Mouse (Mus musculus) fat pad, adult 2 months (tissue): ENCODE measurements around the gene AA986860.

Experiments used
- DNase-seq: peaks from one replicate; pipeline ENCODE4 v3.0.0-alpha.2; 2011; ENCODE audit warnings: low read depth, low spot score; ENCODE audit errors: extremely low read depth

The AA986860 gene

GRCm38 (mm10) chr1:130734452-130734851 lies 2.7 kb downstream of the AA986860 start:
- DNase-seq: peak; percentile 66

GRCm38 (mm10) chr1:130734852-130735251 lies 3.1 kb downstream of the AA986860 start:
- DNase-seq: no peak

DNA sequence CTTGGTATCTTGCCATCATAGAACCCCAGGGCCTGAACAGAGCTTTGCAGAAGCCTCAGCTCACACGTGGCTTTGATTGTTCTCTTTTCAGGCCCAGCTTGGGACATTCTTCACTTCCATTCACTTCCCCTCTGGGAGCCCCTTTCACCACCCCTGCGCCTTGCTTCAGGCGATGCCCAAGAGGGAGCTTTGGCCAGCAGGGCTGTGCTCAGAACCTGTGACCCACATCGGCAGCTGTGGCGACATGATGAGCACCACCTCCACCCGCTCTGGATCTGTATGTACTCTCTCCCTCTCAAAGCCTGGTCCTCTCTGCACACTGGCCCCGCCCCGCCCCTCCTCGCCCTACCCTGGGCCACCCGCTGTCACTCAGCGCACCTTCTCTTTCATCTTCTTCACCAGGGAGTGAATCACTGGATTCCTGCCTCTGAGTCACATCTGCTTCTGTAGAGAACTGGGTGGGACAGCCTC lies 5.7 kb downstream of the AA986860 start:
- DNase-seq: no peak

GRCm38 (mm10) chr1:130737916-130738315 lies 6.1 kb downstream of the AA986860 start:
- DNase-seq: no peak

GRCm38 (mm10) chr1:130738551-130739106 lies 6.9 kb downstream of the AA986860 start:
- no peak for DNase-seq

GRCm38 (mm10) chr1:130739636-130740035 lies 7.9 kb downstream of the AA986860 start:
- DNase-seq: no peak

GRCm38 (mm10) chr1:130740227-130740648 lies 8.5 kb downstream of the AA986860 start:
- DNase-seq: no peak

DNA sequence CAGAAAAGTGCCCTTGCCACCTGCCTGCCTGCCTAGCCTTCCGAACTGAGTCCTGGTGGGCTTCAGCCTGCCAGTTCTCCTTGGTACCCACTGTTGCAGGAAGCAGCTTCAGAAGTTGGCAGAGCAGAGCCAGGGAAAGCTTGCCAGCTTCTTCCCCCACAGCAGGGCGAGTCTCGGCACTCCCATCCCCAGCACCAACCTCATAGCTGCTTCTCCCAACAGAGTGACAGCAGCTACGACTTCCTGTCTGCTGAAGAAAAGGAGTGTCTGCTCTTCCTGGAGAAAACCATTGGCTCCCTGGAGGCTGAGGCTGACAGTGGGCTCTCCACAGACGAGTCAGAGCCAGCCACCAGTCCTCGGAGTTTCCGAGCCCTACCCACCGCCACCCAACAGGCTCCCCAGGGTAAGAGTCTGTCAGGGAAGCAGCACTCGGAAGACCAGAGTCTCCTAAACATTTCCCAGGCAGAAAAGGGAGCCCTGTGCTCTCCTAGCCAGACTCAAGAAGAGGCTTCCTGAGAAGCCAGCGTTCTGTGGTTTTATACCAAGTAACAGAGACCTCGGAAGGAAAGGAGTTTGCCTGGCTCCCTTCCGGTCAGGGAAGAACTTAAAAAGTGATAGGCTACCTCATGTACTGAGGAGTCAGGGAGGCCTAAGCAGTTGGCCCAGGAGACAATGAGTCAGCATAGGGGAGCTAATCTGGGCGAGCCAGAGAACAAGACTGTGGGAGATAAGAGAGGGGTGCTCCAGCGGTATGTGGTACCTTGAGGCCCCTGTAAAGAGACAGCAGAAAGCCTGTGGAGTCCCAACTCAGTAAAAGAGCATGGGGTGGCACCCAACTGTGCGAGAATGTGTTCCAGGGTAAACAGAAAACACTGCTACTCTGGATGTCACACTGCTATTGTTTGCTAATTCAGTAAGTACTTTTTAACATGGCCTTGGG lies 9.3 kb downstream of the AA986860 start:
- DNase-seq: no peak

DNA sequence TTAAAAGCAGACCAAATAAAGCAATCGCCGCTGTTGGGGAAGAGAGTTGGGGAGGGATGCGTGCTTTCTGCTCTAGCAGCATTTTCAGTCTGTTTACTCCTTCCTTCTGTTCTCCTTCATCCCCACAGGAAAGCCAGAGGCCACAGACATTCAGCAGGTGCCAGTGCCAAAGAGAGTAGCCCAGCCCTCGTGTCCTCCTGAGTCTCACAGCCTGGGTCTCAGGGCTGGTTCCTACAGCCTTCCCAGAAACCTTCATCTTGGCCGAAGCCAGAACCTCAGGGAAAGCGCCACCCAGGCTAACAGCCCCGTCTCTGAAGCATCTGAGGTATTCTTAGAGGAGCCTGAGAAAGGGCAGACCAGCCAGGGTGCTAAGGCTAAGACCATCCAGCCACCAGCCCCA lies 10.4 kb downstream of the AA986860 start:
- no peak for DNase-seq

DNA sequence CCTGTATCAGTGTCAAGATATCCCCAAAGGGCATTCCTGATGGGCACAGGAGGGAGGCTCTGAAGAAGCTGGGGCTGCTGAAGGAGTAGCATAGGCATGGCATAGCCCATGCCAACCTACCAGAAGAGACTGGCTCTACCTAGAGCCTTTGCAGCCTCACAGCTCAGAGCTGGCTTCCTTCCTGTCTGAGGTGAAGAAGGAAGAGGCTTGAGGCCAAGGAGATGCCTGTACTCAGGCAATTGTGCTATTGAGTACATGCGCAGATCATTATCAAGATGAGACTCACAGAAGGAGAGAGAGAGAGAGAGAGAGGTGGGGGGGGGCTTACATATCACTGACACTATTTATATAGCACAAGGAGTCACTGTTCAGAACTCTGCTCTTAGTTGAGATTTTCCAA lies 12.0 kb downstream of the AA986860 start:
- DNase-seq: no peak

GRCm38 (mm10) chr1:130744217-130744616 lies 12.4 kb downstream of the AA986860 start:
- DNase-seq: no peak

DNA sequence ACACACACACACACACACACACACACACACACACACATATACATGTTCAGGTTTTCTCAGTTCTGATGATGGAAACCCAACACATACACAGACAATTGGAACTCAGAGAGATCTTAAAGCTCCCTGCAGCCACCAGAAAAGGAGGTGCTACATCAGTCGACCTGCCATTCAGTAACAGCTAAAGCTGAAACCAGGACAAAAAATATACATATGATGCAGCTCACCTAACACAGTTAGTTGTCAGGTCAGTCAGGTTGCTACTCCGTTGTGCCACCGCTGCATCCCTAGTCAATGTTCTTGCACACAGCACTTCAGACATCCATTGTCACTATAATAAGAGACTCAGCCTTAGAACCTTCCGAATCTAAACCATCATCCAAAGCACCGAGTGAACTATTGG lies 13.2 kb downstream of the AA986860 start:
- no peak for DNase-seq

GRCm38 (mm10) chr1:130745591-130745990 lies 13.8 kb downstream of the AA986860 start:
- no peak for DNase-seq

- DNase-seq: no peak
Measured at GRCm38 (mm10) chr1:130746819-130747218, 15.0 kb downstream of the AA986860 start.

DNA sequence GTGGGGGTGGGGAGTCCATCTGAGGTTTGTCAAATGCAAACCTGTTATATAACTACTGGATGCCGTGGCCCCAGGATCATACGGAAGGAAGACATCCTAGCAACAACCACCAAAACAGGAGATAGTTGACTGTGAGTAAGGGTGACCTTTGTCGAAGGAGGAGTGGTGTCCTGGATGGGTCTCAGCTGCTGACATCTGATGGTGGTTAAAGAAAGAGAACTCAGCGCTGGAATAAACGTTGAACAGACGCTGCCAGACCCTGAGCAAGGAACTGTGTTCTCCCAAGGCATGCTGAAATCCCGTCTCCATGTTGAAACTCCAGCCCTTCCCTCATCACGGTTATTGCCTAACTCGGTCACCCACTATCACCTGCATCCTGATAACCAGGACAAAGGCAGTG lies 27.9 kb downstream of the AA986860 start:
- no peak for DNase-seq

GRCm38 (mm10) chr1:130761597-130761996 lies 29.8 kb downstream of the AA986860 start:
- no peak for DNase-seq

DNA sequence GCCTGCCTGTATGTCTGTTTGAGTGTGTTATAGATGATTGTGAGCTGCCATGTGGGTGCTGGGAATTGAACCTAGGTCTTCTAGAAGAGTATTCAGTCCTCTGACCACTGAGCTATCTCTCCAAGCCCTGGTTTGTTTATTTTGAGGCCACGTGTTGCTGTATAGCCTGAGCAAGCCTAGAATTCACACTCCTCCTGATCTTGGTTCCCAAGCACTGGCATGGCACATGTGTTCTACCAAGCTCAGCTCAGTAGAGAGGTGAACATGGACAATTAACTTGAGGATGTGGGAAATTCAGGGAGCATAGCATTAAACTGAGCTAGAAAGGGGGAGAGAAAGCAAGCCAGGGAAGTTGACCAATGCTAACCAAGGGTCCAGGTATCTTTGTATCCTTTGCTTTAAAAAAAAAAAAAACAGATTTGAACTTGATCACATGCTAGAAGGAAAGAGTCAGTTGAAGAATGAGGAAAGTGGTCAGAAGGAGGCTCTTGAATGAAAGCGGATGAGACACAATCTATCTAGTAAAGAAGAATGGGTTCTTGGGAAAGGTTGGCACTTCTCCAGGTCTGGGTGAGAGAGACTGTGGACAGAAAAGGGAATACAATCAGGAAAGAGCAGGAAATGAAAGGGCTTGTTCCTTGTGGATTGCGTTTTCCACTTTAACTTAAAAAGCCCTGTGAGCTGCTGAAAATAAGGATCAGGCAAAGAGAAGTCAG lies 30.4 kb downstream of the AA986860 start:
- no peak for DNase-seq

DNA sequence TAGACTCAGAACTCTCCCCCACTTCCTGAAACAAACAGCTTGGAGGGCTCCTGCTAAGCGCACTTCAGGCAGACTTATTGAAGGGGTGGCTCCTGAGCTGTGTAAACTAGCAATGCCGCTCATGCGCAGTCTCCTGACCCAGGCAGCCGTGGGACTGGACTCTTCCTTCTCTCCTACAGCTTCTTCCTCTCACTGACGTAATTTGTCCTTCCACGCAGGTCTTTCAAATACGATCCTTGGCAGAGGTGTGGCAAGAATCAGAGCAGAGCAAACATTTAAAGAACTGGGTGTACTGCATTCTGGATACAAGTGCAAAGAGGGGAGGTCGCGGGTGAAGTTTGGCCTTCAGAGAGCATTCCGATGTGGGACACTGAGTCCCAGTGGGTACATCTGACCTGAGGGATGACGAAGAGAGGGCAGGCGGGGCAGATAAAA lies 32.3 kb downstream of the AA986860 start:
- peak; percentile 39 for DNase-seq

DNA sequence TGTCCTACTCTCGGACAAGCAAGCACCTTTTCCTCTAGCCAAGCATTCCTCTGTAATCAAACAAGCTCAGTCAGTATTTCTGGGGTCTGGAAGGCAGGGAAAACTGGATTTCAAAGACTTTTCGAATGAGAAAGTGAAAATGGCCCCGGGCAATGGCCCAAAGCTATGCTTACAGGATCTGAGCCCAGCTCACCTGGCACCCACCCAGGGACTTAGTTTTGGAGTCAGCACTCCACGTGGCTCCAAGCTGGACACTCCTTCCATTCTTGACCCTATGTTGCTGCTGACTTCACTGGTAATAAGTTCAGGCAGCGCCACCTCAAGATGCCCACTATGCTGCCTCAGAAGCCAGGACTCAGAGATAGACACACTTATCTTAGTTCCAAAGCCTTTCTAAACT lies 35.3 kb downstream of the AA986860 start:
- no peak for DNase-seq

GRCm38 (mm10) chr1:130769925-130770324 lies 38.1 kb downstream of the AA986860 start:
- peak; percentile 79 for DNase-seq

DNA sequence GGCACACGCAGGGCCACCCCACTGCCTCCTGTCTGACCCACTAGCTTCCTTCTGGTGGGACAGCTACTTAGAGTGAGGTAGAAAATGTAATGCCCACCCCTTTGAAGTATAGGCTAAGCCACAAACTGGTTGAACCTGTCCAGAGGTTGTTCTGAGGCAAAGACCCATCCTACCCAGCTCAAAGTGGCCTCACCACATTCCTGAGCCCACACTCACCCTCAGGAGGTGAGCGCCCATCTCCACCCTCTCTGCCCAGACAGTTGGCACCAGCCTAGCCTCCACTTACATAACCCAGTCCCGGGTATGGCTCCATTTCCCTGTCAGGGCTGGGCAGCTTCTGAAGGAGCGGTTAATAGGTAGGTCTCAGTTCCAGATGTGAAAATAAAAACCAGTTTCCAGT lies 38.7 kb downstream of the AA986860 start:
- DNase-seq: peak; percentile 94
